Mouse (Mus musculus): ENCODE measurements around the gene Faf1. TPM values are rescaled to one million over a fixed set of nuclear protein-coding genes. Genes with fewer than 3 reads are reported as not detected.

Faf1 gene
- total and polyA plus RNA-seq, 2 experiments from 2014 or later: 33.7 to 36.8 TPM

DNA sequence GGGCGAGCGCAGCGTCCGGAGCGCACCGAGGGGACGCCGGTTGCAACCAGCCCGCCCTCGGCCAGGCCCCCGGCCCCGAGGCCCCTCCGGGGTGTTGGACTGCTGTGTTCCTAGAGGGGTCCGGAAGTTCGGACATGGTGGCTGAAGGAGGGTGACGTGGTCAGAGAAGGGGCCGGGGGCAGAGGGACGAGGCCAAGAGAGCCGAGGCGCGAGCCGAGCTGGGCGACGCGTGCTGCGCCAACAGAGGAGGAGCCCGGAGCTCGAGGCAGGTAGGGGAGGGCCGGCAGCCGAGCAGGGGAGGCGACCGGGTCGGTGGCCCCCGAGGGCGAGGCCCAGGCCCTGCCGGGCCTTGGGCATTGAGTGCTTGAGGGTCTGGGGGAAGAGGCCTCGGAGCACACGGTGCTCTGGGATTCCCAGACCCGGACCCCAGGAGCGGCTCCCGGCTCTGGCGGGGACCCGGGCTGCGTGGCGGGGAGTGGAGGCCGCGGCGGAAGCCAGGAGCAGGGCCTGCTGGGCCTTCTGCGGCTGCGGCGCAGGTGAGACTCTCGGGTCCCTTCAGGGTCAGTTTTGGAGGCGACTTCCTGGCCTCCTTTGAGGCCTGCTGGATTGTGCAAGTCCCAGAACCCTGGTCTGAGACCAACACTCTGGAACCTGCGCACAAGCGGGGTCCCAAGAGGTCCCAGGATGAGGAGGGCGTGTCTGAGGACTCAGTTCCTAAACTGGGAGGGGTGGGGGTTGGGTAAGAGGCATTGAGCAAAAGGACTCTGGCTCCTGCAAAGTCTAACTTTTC is 301.9 kb downstream of the Faf1 start:
- Histone ChIP-seq H3K36me3 (ENCODE audit: insufficient read depth, low read length) (no peaks in the 10 kb centered on the region), H3K4me2 (ENCODE audit: low read depth, low read length, poor library complexity, severe bottlenecking) (peak overlapping the region; percentile 32), H3K27ac (ENCODE audit: low read depth, low read length) (no peak overlapping the region), H3K4me3 (ENCODE audit: low read depth, low read length) (peak overlapping the region; percentile 17), H3K4me1 (ENCODE audit: insufficient read depth, low read length) (no peaks in the 10 kb centered on the region), H3K9ac (replicated peaks; ENCODE audit: low read length, poor library complexity, severe bottlenecking) (no peak overlapping the region), H3K9me3 (ENCODE audit: low read length) (no peaks in the 10 kb centered on the region), H3K27me3 (ENCODE audit: insufficient read depth, low read length) (peaks cover 93% of the 10 kb centered on the region)
- DNase-seq (ENCODE audit: low spot score) (no peak), ATAC-seq (ENCODE audit: low FRiP score) (peak; percentile 11; the same call in 1 of the 2 replicates)
- under 1% methylated on average over 56 of the region's 56 CpGs for WGBS
- TF ChIP-seq CTCF (IDR thresholded peaks at IDR 0.05): no peak

DNA sequence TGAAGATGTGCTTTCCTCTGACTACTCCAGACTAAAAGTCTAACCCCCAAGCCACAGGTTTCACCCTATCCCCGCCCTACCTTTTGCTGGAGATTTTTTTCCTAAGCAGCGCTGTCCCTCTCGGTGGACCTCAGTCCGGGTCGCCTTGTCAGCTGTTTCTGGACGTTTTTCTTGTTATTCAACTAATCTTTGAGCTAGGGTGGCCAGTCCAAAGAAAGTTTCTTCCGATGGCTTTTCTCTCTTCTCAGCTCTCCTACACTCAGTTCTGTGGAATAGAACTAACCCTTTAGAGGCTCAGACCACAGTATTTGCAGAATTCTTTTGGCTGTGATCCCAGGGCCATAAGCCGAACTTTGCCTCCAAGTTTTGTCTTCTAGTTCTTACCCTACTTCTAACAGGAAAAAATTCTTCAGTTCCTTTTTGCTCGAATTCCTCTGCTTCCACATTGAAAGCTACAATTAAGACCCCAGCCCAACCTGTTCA is 302.5 kb downstream of the Faf1 start:
- H3K9me3 ChIP-seq (ENCODE audit: low read length): no peaks in the 10 kb centered on the region
- no peak overlapping the region for H3K27ac ChIP-seq (ENCODE audit: low read depth, low read length)
- TF ChIP-seq CTCF (IDR thresholded peaks at IDR 0.05): no peak
- no peak overlapping the region for H3K4me3 ChIP-seq (ENCODE audit: low read depth, low read length)
- DNase-seq (ENCODE audit: low spot score) (no peak), ATAC-seq (ENCODE audit: low FRiP score) (no peak)
- no peaks in the 10 kb centered on the region for H3K36me3 ChIP-seq (ENCODE audit: insufficient read depth, low read length)
- no peaks in the 10 kb centered on the region for H3K4me1 ChIP-seq (ENCODE audit: insufficient read depth, low read length)
- peaks cover 86% of the 10 kb centered on the region for H3K27me3 ChIP-seq (ENCODE audit: insufficient read depth, low read length)
- H3K9ac ChIP-seq (replicated peaks; ENCODE audit: low read length, poor library complexity, severe bottlenecking): no peak overlapping the region
- WGBS: 4% methylated on average over 9 of the region's 9 CpGs
- no peak overlapping the region for H3K4me2 ChIP-seq (ENCODE audit: low read depth, low read length, poor library complexity, severe bottlenecking)

DNA sequence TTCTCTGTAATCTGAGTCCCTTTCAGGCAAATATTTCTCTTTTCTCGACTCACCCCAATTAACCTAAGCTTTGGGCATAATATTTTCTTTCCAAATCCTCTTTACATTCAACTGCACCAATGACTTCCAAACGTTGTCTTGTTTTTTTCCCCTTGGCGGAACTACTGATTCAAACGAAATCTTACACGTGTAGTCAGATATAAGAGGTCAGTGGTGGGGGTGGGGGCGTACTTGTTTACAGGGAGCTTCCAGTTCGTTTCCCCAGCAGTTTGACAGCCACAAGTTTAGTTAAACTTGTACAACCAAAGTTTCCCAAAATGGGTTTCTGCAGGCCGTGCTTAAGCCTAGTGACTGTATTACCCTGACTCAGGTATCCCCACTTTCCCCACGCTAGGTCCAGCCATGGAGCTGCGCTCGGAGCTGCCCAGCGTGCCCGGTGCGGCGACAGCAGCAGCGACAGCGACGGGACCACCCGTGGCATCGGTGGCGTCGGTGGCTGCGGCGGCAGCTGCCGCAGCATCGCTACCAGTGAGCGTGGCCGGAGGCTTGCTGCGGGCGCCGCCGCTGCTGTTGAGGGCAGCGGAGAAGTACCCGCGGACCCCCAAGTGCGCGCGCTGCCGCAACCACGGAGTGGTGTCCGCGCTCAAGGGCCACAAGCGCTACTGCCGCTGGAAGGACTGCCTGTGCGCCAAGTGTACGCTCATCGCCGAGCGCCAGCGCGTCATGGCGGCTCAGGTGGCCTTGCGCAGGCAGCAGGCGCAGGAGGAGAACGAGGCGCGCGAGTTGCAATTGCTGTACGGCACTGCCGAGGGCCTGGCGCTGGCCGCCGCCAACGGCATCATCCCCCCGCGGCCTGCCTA is 303.3 kb downstream of the Faf1 start:
- Histone ChIP-seq H3K4me1 (ENCODE audit: insufficient read depth, low read length) (no peaks in the 10 kb centered on the region), H3K27me3 (ENCODE audit: insufficient read depth, low read length) (peaks cover 89% of the 10 kb centered on the region), H3K4me3 (ENCODE audit: low read depth, low read length) (peak overlapping the region; percentile 15; the same call in 1 of the 2 replicates), H3K9me3 (ENCODE audit: low read length) (no peaks in the 10 kb centered on the region), H3K9ac (replicated peaks; ENCODE audit: low read length, poor library complexity, severe bottlenecking) (no peak overlapping the region), H3K27ac (ENCODE audit: low read depth, low read length) (no peak overlapping the region), H3K4me2 (ENCODE audit: low read depth, low read length, poor library complexity, severe bottlenecking) (peak overlapping the region; percentile 15; the same call in 1 of the 2 replicates), H3K36me3 (ENCODE audit: insufficient read depth, low read length) (no peaks in the 10 kb centered on the region)
- ATAC-seq (ENCODE audit: low FRiP score) (no peak), DNase-seq (ENCODE audit: low spot score) (no peak)
- TF ChIP-seq CTCF (IDR thresholded peaks at IDR 0.05): no peak
- 1% methylated on average over 65 of the region's 66 CpGs for WGBS

DNA sequence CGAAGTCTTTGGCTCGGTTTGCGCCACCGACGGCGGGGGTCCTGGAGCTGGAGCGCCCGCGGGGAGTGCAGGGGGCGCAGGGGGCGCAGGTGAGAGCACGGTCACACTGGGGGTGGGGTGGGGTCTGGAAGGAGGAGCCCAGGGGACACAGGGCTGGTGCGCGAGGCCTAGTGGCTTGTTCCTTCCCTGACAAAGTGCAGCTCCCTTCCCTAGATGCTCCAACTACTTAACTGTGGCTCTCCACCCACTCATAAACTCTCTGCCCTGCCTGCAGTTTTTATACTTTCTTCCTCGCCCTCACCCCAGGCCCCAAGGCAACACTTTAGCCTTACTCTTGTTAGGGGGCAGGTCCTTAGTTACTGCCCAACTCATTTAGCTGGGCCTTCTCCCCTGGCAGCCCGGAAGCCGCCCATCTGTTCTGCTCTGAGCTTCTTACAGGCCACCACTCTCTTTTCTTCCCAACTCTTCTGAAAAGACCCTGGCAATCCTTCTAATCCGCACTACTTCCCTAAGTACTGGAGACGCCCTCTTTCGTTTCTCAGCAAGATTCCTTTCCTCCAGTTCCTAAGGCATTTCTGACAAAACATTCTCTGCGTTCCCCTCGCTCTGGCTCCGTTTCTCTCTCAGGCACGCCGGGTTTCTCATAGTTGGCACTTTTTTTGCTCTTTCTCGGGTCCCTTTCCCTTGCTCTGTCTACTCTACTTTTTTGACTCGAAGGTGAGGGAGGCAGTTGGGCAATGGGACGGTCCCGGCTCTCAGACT is 304.1 kb downstream of the Faf1 start:
- H3K9me3 ChIP-seq (ENCODE audit: low read length): no peaks in the 10 kb centered on the region
- no peak overlapping the region for H3K4me2 ChIP-seq (ENCODE audit: low read depth, low read length, poor library complexity, severe bottlenecking)
- ATAC-seq (ENCODE audit: low FRiP score) (no peak), DNase-seq (ENCODE audit: low spot score) (no peak)
- no peaks in the 10 kb centered on the region for H3K4me1 ChIP-seq (ENCODE audit: insufficient read depth, low read length)
- 5% methylated on average over 29 of the region's 29 CpGs for WGBS
- no peak for TF ChIP-seq CTCF (IDR thresholded peaks at IDR 0.05)
- no peak overlapping the region for H3K9ac ChIP-seq (replicated peaks; ENCODE audit: low read length, poor library complexity, severe bottlenecking)
- H3K36me3 ChIP-seq (ENCODE audit: insufficient read depth, low read length): no peaks in the 10 kb centered on the region
- H3K27ac ChIP-seq (ENCODE audit: low read depth, low read length): no peak overlapping the region
- peak overlapping the region; percentile 15; the same call in 1 of the 2 replicates for H3K4me3 ChIP-seq (ENCODE audit: low read depth, low read length)
- H3K27me3 ChIP-seq (ENCODE audit: insufficient read depth, low read length): peaks cover 89% of the 10 kb centered on the region

DNA sequence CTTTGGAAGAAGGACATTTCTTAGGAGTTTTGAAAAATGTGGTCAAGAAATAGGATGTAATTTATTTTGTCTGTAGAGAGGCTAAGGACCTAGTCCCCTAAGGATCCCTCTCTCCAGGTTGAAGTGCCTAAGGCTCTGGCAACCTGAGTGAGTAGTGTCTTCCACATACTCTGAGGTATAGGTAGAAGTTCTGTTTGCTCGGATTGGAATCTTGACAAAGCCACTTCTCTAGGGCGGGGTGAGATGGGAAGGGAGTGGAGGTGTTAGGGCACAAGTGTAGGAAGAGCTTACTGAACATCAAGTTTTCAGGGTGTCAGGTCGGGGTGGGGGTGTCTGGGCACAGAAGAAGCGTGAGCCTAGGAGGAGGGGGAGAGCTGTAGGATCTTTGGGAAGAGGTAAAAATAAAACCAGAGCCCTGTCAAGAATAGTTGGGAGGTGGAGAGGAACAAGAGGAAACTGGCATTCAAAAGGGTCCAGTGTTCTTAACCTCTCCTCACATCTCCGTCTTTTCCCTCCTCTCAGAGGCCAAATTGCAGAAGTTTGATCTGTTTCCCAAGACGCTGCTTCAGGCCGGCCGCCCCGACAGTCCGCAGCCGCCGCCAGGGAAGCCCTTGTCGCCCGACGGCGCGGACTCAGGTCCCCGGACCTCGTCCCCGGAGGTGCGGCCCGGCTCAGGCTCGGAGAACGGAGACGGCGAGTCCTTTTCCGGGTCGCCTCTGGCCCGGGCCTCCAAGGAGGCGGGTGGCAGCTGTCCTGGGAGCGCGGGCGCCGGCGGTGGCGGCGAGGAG is 304.9 kb downstream of the Faf1 start:
- H3K4me3 ChIP-seq (ENCODE audit: low read depth, low read length): peak overlapping the region; percentile 25; the same call in 1 of the 2 replicates
- peaks cover 89% of the 10 kb centered on the region for H3K27me3 ChIP-seq (ENCODE audit: insufficient read depth, low read length)
- peak overlapping the region; percentile 49 for H3K4me2 ChIP-seq (ENCODE audit: low read depth, low read length, poor library complexity, severe bottlenecking)
- H3K9ac ChIP-seq (replicated peaks; ENCODE audit: low read length, poor library complexity, severe bottlenecking): no peak overlapping the region
- TF ChIP-seq CTCF (IDR thresholded peaks at IDR 0.05): no peak
- no peak for ATAC-seq (ENCODE audit: low FRiP score)
- H3K9me3 ChIP-seq (ENCODE audit: low read length): no peaks in the 10 kb centered on the region
- no peak for DNase-seq (ENCODE audit: low spot score)
- 2% methylated on average over 37 of the region's 37 CpGs for WGBS
- no peaks in the 10 kb centered on the region for H3K36me3 ChIP-seq (ENCODE audit: insufficient read depth, low read length)
- no peak overlapping the region for H3K27ac ChIP-seq (ENCODE audit: low read depth, low read length)
- H3K4me1 ChIP-seq (ENCODE audit: insufficient read depth, low read length): no peaks in the 10 kb centered on the region
